ENCODE assay signal across 23 mouse cellular contexts in the genomic region with DNA sequence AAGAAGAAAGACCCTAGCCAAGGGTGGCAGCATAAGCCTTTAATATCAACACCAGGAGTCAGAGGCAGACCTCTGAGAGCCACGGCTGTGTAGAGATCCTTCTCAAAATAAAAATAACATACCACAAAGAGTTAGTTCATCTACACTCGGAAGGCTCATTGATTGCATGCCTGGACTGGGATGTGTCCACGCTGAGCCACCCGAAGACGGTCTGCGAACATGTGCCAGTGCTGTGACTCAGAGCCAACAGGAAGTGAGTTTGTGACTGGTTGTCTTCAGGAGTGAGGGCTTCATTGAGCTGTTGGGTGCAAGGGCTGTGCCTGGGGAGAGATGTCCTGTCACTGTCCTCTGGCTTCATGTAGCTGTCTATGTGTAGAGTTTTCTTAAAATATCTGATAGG.
A peak's percentile ranks its signal among the peaks of the same experiment; 100 is the strongest.
DNase-seq lines count a peak whose midpoint lies in the region; ATAC-seq and TF ChIP-seq lines count a peak whose summit lies in the region.
"Had no signal": no experiment of that assay in that cellular context is flagged by ENCODE, and none has a peak within 500 bp of the region (broad histone marks: within the 10 kb centered on the region; RNA-seq: fewer than 3 reads in every experiment).

No protein-coding gene starts in this region.

- H3K27ac ChIP-seq in macrophage = peak overlapping the region; percentile 79
- H3K27ac ChIP-seq in kidney, embryonic 16.5 days (ENCODE audit: low read length) = no peak overlapping the region
- H3K27ac ChIP-seq: embryonic facial prominence, embryonic 13.5 days; forebrain, embryonic 12.5 days; heart, adult 2 months; heart, embryonic 15.5 days; hindbrain, embryonic 13.5 days; hindbrain, postnatal 0 days had no signal

- H3K4me3 ChIP-seq in C2C12 (ENCODE audit: insufficient read depth, poor library complexity, severe bottlenecking) (no peak overlapping the region), macrophage (ENCODE audit: inconsistent target) (no peak overlapping the region)
- H3K4me3 ChIP-seq in kidney, embryonic 16.5 days (ENCODE audit: low read length) = no peak overlapping the region
- H3K4me3 ChIP-seq: embryonic facial prominence, embryonic 13.5 days; forebrain, embryonic 12.5 days; heart, adult 2 months; heart, embryonic 15.5 days; hindbrain, embryonic 13.5 days had no signal

- no peak for ATAC-seq in kidney, embryonic 16.5 days (ENCODE audit: low FRiP score, low TSS enrichment)
- ATAC-seq: forebrain, postnatal 0 days; hindbrain, postnatal 0 days had no signal

- H3K27me3 ChIP-seq in C2C12 (ENCODE audit: control insufficient read depth, insufficient read depth, insufficient read length) = no peaks in the 10 kb centered on the region
- H3K27me3 ChIP-seq in kidney, embryonic 16.5 days (ENCODE audit: insufficient read depth, low read length) = no peaks in the 10 kb centered on the region
- H3K27me3 ChIP-seq: embryonic facial prominence, embryonic 13.5 days; forebrain, embryonic 12.5 days; heart, embryonic 15.5 days; hindbrain, embryonic 13.5 days had no signal

- H3K9ac ChIP-seq in kidney, embryonic 16.5 days (replicated peaks; ENCODE audit: low read length) = no peak overlapping the region
- H3K9ac ChIP-seq: embryonic facial prominence, embryonic 13.5 days; forebrain, embryonic 12.5 days; forebrain, postnatal 0 days; heart, embryonic 15.5 days; hindbrain, embryonic 13.5 days had no signal

- H3K36me3 ChIP-seq in C2C12 (ENCODE audit: control insufficient read depth, insufficient read depth) = peaks cover 63% of the 10 kb centered on the region
- peaks cover 37% of the 10 kb centered on the region for H3K36me3 ChIP-seq in macrophage (ENCODE audit: inconsistent target)
- peaks cover 31% of the 10 kb centered on the region for H3K36me3 ChIP-seq in kidney, embryonic 16.5 days (ENCODE audit: insufficient read depth, low read length)

- H3K4me2 ChIP-seq in kidney, embryonic 16.5 days (replicated peaks; ENCODE audit: low read depth, low read length) = no peak overlapping the region
- H3K4me2 ChIP-seq: embryonic facial prominence, embryonic 13.5 days; forebrain, embryonic 12.5 days; heart, embryonic 11.5 days; heart, embryonic 15.5 days; hindbrain, embryonic 13.5 days had no signal

- TF ChIP-seq CTCF in C2C12 (IDR thresholded peaks at IDR 0.05; ENCODE audit: control insufficient read depth, insufficient read depth, insufficient read length) = no peak

- H3ac ChIP-seq in C2C12 (ENCODE audit: control insufficient read depth, insufficient read length, low read depth) = no peak overlapping the region

- H3K4me1 ChIP-seq in kidney, embryonic 16.5 days (ENCODE audit: insufficient read depth, low read length) = 0 out of 2 replicates have a peak, but pooled peaks cover 3% of the 10 kb centered on the region
- H3K4me1 ChIP-seq: forebrain, embryonic 12.5 days; hindbrain, embryonic 13.5 days had no signal

- H3K9me3 ChIP-seq in kidney, embryonic 16.5 days (ENCODE audit: low read length) = no peaks in the 10 kb centered on the region
- H3K9me3 ChIP-seq: embryonic facial prominence, embryonic 13.5 days; forebrain, embryonic 12.5 days; G1E; heart, embryonic 15.5 days; hindbrain, embryonic 13.5 days had no signal

- 50% methylated on average over 6 of the region's 6 CpGs for WGBS in macrophage (ENCODE audit: missing documents)
- 83% methylated on average over 6 of the region's 6 CpGs for WGBS in kidney, embryonic 16.5 days

- H3K79me3 ChIP-seq in C2C12 (ENCODE audit: low read depth) = no peaks in the 10 kb centered on the region

- peak; percentile 37 for DNase-seq in 3T3-L1 (ENCODE audit: low read depth, low spot score)
- DNase-seq in MN1 (ENCODE audit: low spot score) = peak; percentile 20
- no peak for DNase-seq in left cerebral cortex, adult 8-10 months (ENCODE audit: low spot score in 2 of 2)
- no peak for DNase-seq in gastrocnemius, postnatal 4 days (ENCODE audit: low spot score in 2 of 2)
- DNase-seq: adrenal gland, adult 8-10 months; cerebellum, adult 11-12 months; cerebellum, adult 9-10 months; cerebellum, postnatal 25 days; forebrain, postnatal 0 days; gastrocnemius, postnatal 14 days; heart, adult 2 months; heart, postnatal 14 days; kidney, adult 11 months had no signal

- no peaks in the 10 kb centered on the region for H3K79me2 ChIP-seq in C2C12 (ENCODE audit: control insufficient read depth, insufficient read depth)
- H3K79me2 ChIP-seq in macrophage (ENCODE audit: inconsistent target) = peaks cover 26% of the 10 kb centered on the region

TF ChIP-seq in C2C12, 6 proteins besides CTCF, POLR2A, EP300 and RAD21:
- TF ChIP-seq MAX (IDR thresholded peaks at IDR 0.05) (peak; percentile 78), MYOD1 (IDR thresholded peaks at IDR 0.05; ENCODE audit: control insufficient read depth, insufficient read length, low read depth) (no peak)

Comparison
In these comparisons a context has a peak if more than half of its experiments do, and no peak if none do; other contexts are left out.
1. DNase-seq: peak in 3T3-L1 (single experiment) and MN1 (single experiment); none in left cerebral cortex, adult 8-10 months (0 of 2) and gastrocnemius, postnatal 4 days (0 of 2).